Mouse (Mus musculus): ENCODE measurements around the gene Nup62cl. TPM values are rescaled to one million over a fixed set of nuclear protein-coding genes. Genes with fewer than 3 reads are reported as not detected.
A peak's percentile ranks its signal among the peaks of the same experiment; 100 is the strongest.

Nup62cl gene
- 0.56 and 1.5 TPM in 2 replicates for polyA plus RNA-seq (2012; rRNA removed)

DNA sequence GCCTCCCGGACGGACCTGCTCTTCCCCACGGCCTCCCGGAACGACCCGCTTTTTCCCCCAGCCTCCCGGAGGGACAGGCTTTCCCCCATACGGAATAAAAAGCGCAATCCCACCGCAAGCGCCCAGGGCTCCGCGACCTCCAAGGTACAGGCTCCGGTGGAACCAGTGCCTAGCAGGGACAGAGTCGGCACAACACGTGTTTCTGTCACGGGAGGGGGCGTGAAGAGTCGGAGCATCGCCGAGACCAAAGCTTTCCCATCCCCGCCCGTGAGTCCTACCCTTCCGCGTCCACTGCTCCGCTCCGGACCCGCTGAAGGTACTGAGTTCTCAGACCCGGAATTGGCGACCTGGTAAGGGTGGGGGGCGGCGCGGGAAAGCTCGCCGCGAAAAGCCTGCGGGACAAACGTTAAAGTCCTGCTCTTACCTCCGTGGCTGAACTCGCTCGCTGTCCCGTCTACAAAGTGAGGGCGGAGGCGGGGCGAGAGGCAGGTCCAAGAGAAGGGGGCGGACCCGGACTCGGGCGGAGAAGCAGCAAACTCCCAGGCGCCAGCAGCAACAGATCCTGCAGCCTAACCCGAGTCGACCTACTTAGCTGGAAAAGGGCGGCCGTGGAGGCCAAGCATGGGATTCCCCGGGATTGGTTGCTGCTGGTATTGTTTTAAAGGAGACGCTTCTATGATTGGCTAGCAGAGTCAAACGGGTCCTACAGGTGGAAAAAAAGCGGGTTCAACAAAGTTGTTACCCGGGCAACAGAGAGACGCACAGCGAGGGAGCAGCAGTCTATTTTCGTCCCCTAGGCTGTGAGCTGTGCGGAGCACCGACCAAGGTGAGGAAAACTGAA lies at the start of gene Nup62cl, which contains the start of gene Pih1h3b:
Nup62cl (minus strand) TSS at position 578 of the 841 bp plus-strand sequence.
Pih1h3b (plus strand) TSS at position 745 of the 841 bp plus-strand sequence.
- TF ChIP-seq POLR2A (IDR thresholded peaks at IDR 0.05; ENCODE audit: borderline replicate concordance, insufficient read depth, low read length) (no peak), CTCF (IDR thresholded peaks at IDR 0.05; ENCODE audit: borderline replicate concordance, insufficient read depth, low read depth, low read length) (no peak)
- peaks cover 5% of the 10 kb centered on the region; the same call in 1 of the 2 replicates for H3K27me3 ChIP-seq (ENCODE audit: control insufficient read depth, insufficient read depth, low read length)
- H3K4me1 ChIP-seq (ENCODE audit: control insufficient read depth, insufficient read depth, low read length): no peaks in the 10 kb centered on the region
- peak; percentile 6 to 17 for DNase-seq
- peak within 1 kb of the TSS; percentile 0 for H3K4me3 ChIP-seq (replicated peaks; ENCODE audit: insufficient read depth, low read depth, low read length)
- H3K27ac ChIP-seq (ENCODE audit: insufficient read depth, low read length): no peak within 1 kb of the TSS
- WGBS: 6% methylated on average over 59 of the region's 64 CpGs

DNA sequence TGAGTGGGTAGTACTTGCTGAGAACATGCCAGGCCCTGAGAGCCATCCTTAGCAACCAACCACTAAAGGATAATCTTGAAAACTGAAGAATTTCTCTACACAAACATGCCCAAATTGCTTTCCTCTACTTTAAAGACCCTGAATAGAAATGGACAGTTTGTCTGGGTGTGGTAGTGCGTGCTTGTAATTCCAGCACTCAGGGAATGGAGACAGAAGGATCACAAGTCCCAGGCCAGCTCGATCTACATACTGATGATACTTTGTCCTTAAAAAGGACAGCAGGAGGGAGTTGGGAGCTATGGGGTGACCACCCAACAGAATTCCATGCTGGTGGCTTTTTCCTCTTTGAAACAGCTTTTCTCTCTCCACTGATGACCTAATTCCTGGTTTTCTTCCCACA lies 31.6 kb upstream of the Nup62cl start:
- TF ChIP-seq CTCF (IDR thresholded peaks at IDR 0.05; ENCODE audit: borderline replicate concordance, insufficient read depth, low read depth, low read length) (no peak), POLR2A (IDR thresholded peaks at IDR 0.05; ENCODE audit: borderline replicate concordance, insufficient read depth, low read length) (no peak)
- Histone ChIP-seq H3K27ac (ENCODE audit: insufficient read depth, low read length) (no peak overlapping the region), H3K27me3 (ENCODE audit: control insufficient read depth, insufficient read depth, low read length) (no peaks in the 10 kb centered on the region), H3K4me1 (ENCODE audit: control insufficient read depth, insufficient read depth, low read length) (no peaks in the 10 kb centered on the region), H3K4me3 (replicated peaks; ENCODE audit: insufficient read depth, low read depth, low read length) (no peak overlapping the region)
- no peak for DNase-seq
- WGBS: 76% methylated on average over 2 of the region's 2 CpGs

DNA sequence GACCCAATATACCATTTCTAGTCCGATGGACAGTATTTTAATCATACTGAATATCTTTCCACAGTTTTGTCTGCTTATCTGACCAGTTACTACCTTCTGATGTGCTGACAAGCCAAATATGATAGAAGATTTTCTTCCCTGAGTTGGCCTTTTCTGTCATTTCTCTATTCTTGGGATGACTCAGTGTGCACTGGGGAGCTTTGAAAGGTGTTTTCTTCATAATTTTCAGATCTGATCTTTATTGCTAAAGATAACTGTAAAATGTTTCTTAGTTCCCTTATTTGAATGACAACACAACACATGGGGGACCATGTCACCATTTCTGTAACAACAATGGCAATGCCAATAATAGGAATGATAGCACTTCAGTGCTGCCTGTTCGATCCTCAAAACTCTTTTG lies 20.0 kb upstream of the Nup62cl start:
- Histone ChIP-seq H3K27me3 (ENCODE audit: control insufficient read depth, insufficient read depth, low read length) (no peaks in the 10 kb centered on the region), H3K4me3 (replicated peaks; ENCODE audit: insufficient read depth, low read depth, low read length) (no peak overlapping the region), H3K27ac (ENCODE audit: insufficient read depth, low read length) (no peak overlapping the region), H3K4me1 (ENCODE audit: control insufficient read depth, insufficient read depth, low read length) (no peaks in the 10 kb centered on the region)
- DNase-seq: no peak
- 93% methylated on average over 2 of the region's 2 CpGs for WGBS
- TF ChIP-seq POLR2A (IDR thresholded peaks at IDR 0.05; ENCODE audit: borderline replicate concordance, insufficient read depth, low read length): no peak
- TF ChIP-seq CTCF (IDR thresholded peaks at IDR 0.05; ENCODE audit: borderline replicate concordance, insufficient read depth, low read depth, low read length): no peak

DNA sequence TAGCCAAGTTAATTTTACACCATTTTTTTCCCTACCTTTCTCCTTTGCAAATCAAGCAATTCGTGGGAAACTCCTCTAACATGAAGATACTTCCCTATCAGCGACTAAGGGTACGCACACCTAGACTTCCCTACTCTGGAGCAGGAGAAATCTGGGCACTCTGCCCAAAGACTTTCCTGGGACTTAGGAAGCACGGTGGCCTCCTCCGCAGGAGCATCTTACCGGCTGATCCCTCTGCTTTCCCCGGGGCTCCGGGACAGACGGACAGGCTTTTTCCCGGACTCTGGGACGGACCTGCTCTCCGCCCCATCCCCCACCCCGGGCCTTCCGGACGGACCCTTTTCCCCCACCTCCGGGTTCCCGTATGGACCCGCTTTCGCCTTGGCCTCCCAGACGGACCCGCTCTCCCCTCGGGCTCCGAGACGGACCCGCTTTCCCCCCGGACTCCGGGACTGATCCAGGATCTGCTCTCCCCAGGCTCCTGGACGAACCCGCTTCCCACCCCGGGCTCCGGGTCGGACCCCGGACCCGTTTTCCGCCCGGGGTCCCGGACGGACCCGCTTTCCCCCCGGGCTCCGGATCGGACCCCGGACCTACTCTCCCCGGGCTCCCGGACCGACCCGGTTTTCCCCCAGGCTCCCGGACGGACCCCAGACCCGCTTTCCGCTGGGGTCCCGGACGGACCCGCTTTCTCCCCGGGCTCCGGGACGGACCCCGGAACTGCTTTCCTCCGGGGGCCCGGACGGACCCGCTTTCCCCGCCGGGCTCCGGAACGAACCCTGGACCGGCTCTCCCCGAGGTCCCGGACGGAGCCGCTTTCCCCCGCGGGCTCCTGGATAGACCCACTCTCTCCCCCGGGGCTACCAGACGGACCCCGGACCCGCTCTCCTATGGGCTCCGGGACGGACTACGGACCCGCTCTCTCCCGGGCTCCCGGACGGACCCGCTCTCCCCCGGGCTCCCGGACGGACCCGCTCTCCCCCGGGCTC lies 1.3 kb downstream of the Nup62cl start:
- Histone ChIP-seq H3K27ac (ENCODE audit: insufficient read depth, low read length) (no peak overlapping the region), H3K4me3 (replicated peaks; ENCODE audit: insufficient read depth, low read depth, low read length) (no peak overlapping the region), H3K4me1 (ENCODE audit: control insufficient read depth, insufficient read depth, low read length) (no peaks in the 10 kb centered on the region), H3K27me3 (ENCODE audit: control insufficient read depth, insufficient read depth, low read length) (peaks cover 5% of the 10 kb centered on the region; the same call in 1 of the 2 replicates)
- no peak for TF ChIP-seq CTCF (IDR thresholded peaks at IDR 0.05; ENCODE audit: borderline replicate concordance, insufficient read depth, low read depth, low read length)
- TF ChIP-seq POLR2A (IDR thresholded peaks at IDR 0.05; ENCODE audit: borderline replicate concordance, insufficient read depth, low read length): no peak
- 12% methylated on average over 66 of the region's 90 CpGs for WGBS
- peak in 1 of 2 experiments; percentile 0 for DNase-seq

DNA sequence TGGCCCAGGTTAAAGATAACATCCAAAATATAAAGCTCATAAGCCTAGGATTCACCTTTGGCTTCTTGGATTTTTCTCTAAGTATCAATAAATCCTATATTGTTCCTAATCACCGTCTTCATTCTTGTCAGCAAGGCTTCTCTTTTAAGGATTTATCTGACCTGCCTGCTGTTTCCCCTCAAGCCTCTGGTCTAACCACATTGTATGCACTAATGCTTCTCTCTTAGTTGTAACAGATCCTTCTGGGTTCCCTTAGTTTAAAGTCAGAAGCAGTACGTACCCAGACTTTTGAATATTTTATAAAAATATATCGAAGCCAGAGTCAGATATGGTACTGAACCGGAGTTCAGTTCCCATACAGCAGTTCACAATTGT lies 63.8 kb downstream of the Nup62cl start:
- 78% methylated on average over 4 of the region's 4 CpGs for WGBS

DNA sequence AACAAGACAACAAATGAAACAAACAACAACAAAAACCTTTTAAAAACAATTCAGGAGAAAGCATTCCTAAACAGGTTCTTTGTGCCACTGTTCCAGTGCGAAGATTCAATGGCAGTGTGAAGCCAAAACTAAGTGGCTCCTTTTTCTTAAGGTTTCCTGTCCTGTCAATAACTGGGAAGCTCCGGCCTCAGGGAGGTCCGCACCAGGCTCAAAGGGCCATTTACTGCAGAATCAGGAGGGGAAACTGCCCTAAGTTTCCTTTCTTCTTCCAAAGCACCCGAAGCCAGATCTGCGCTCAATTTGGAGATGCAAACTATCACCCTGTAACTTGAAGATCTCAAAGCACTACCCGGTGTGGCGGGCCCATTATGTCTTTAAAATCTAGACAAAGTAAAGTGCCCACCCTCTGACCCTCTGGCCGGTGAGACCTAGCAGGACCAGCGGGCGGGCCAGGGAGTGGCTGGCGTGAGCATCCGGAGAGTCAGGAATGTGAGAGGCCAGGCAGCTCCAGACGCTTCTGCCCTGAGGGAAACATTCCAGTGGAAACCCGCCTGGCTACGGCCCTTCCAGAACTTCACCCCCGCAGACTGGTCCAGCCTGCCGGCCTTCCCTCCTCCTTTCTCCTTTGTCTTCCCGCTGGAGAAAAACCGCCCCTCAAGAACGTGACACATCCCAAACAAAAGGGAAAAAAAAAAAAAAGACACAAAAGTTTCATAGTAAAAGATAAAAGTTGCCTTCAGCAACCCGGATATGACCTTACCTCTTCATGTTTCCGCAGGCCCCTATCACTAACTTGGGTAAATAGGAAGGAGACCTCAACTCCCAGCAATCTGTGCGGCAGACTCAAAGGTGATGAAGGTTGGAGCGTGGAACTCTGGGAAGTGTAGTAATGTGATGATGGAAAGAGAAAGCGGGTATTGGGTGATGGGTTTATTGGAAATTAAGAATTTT lies 64.5 kb downstream of the Nup62cl start, which contains the start of gene Rbm41:
Rbm41 (minus strand) TSS at position 856 of the 951 bp plus-strand sequence.
- no peaks in the 10 kb centered on the region for H3K4me1 ChIP-seq (ENCODE audit: control insufficient read depth, insufficient read depth, low read length)
- no peaks in the 10 kb centered on the region for H3K27me3 ChIP-seq (ENCODE audit: control insufficient read depth, insufficient read depth, low read length)
- peak; percentile 41 to 66 for DNase-seq
- TF ChIP-seq POLR2A (IDR thresholded peaks at IDR 0.05; ENCODE audit: borderline replicate concordance, insufficient read depth, low read length): no peak
- no peak for TF ChIP-seq CTCF (IDR thresholded peaks at IDR 0.05; ENCODE audit: borderline replicate concordance, insufficient read depth, low read depth, low read length)
- H3K27ac ChIP-seq (ENCODE audit: insufficient read depth, low read length): no peak within 1 kb of the TSS; the same call in 1 of the 2 replicates
- WGBS: 4% methylated on average over 24 of the region's 25 CpGs
- H3K4me3 ChIP-seq (replicated peaks; ENCODE audit: insufficient read depth, low read depth, low read length): peak within 1 kb of the TSS; percentile 57

More for the DNA sequence above, 63.8 kb downstream of the Nup62cl start:
- Histone ChIP-seq H3K4me3 (replicated peaks; ENCODE audit: insufficient read depth, low read depth, low read length) (no peak overlapping the region), H3K27me3 (ENCODE audit: control insufficient read depth, insufficient read depth, low read length) (no peaks in the 10 kb centered on the region), H3K27ac (ENCODE audit: insufficient read depth, low read length) (no peak overlapping the region), H3K4me1 (ENCODE audit: control insufficient read depth, insufficient read depth, low read length) (no peaks in the 10 kb centered on the region)
- TF ChIP-seq CTCF (IDR thresholded peaks at IDR 0.05; ENCODE audit: borderline replicate concordance, insufficient read depth, low read depth, low read length) (no peak), POLR2A (IDR thresholded peaks at IDR 0.05; ENCODE audit: borderline replicate concordance, insufficient read depth, low read length) (no peak)
- no peak for DNase-seq
